Mouse (Mus musculus): ENCODE measurements around the gene Gm49369.

- TF ChIP-seq CTCF (IDR thresholded peaks at IDR 0.05; ENCODE audit: borderline replicate concordance, insufficient read depth, low read length) (no peak), POLR2A (IDR thresholded peaks at IDR 0.05; ENCODE audit: low read depth, low read length) (no peak)
These were observed 1.8 kb upstream of the Gm49369 start for GRCm38 (mm10) chr7:142384306-142384705.
